Mouse (Mus musculus) forebrain, postnatal 0 days (tissue): ENCODE measurements at regions not wholly inside any gene's neighbourhood (a gene's known extent, or its start where the extent isn't known, plus 50 kb on each side); places are given as distances from the start of the nearest gene placed in this dataset.

ENCODE experiments used
- ATAC-seq: fragments of 200-750 bp; cut with Nextera tagmentation; 2 replicates; pipeline ENCODE4 v1.8.0; 2017; ENCODE audit warnings: mild to moderate bottlenecking, moderate library complexity
- DNase-seq: peaks from one replicate; pipeline ENCODE4 v3.0.0-alpha.2; 2015
- H3K27ac ChIP-seq: fragments of 300-500 bp; sonication (generic); 2 replicates; pipeline ENCODE4 v1.5.1; 2014; ENCODE audit warnings: low read depth, mild to moderate bottlenecking, antibody characterized with exemption, low read length, moderate library complexity, mixed read lengths
- H3K27me3 ChIP-seq: fragments of 300-500 bp; sonication (generic); 2 replicates; pipeline ENCODE4 v1.6.1; 2014; ENCODE audit warnings: mild to moderate bottlenecking, low read length, mixed read lengths; ENCODE audit not compliant: insufficient read depth
- H3K36me3 ChIP-seq: fragments of 300-500 bp; sonication (generic); 2 replicates; pipeline ENCODE4 v1.6.1; 2014; ENCODE audit warnings: mild to moderate bottlenecking, moderate library complexity; ENCODE audit not compliant: insufficient read depth
- H3K4me1 ChIP-seq: fragments of 300-500 bp; sonication (generic); 2 replicates; pipeline ENCODE4 v1.6.1; 2014; ENCODE audit warnings: antibody characterized with exemption; ENCODE audit not compliant: insufficient read depth
- H3K4me2 ChIP-seq: fragments of 300-500 bp; sonication (generic); 2 replicates; pipeline ENCODE4 v1.6.1; 2014; ENCODE audit warnings: low read depth, mild to moderate bottlenecking, moderate library complexity
- H3K4me3 ChIP-seq: fragments of 300-500 bp; sonication (generic); 2 replicates; pipeline ENCODE4 v1.5.1; 2014; ENCODE audit warnings: low read depth, low read length, mixed read lengths
- H3K9ac ChIP-seq: fragments of 300-500 bp; sonication (generic); 2 replicates; pipeline ENCODE4 v1.6.1; 2014; ENCODE audit warnings: mild to moderate bottlenecking
- H3K9me3 ChIP-seq: fragments of 300-500 bp; sonication (generic); 2 replicates; pipeline ENCODE4 v1.6.1; 2016; ENCODE audit warnings: low read length
- CTCF ChIP-seq: sonication (generic); IDR thresholded peaks from 2 replicates; pipeline ENCODE4 v1.5.1; 2016; ENCODE audit warnings: antibody characterized with exemption, control low read depth, low read depth
- WGBS: fragments of 180-500 bp; shearing (Covaris S2); extraction: QIAGEN DNeasy Blood & Tissue Kit; methylation state at CpG from one replicate; pipeline ENCODE4 v1.1.7; 2014; 5-methylcytosine and 5-hydroxymethylcytosine counted together
- microRNA-seq, 2 experiments: library from miRNA; unstranded; fragments of <30 nt; microRNA quantifications; one replicate each; pipeline ENCODE4; 2016

GRCm38 (mm10) chr5:50126594-50126993 lies 67.8 kb upstream of the Adgra3 start:
- Histone ChIP-seq H3K27me3 (no peaks in the 10 kb centered on the region), H3K4me2 (no peak overlapping the region), H3K9me3 (no peaks in the 10 kb centered on the region), H3K36me3 (no peaks in the 10 kb centered on the region), H3K4me1 (no peaks in the 10 kb centered on the region), H3K4me3 (no peak overlapping the region), H3K9ac (no peak overlapping the region), H3K27ac (no peak overlapping the region)
- WGBS = 75% methylated on average over 2 of the region's 2 CpGs
- no peak for DNase-seq
- no peak for TF ChIP-seq CTCF
- ATAC-seq = no peak

DNA sequence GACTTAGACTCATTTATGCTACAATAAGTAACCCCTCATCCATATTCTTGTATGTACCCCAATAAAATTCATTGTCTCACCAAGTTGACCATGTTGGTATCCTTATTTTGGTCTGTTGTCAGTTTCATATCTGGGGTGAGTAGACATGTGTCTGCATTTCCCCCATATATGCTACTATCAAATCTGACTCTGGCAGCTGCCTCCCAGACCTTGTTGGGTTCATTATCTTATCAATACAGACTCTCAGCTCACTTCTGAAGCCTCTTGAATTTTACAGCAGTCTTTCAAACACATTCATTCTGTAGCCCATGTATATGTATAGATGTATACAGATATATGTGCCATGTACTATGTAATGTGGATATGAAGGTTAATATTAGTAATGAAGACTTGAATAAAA lies 67.4 kb upstream of the Adgra3 start:
- no peaks in the 10 kb centered on the region for H3K27me3 ChIP-seq
- H3K4me1 ChIP-seq = no peaks in the 10 kb centered on the region
- no peak for TF ChIP-seq CTCF
- H3K9ac ChIP-seq = no peak overlapping the region
- H3K4me3 ChIP-seq = no peak overlapping the region
- H3K4me2 ChIP-seq = no peak overlapping the region
- no peak overlapping the region for H3K27ac ChIP-seq
- no peaks in the 10 kb centered on the region for H3K9me3 ChIP-seq
- no peaks in the 10 kb centered on the region for H3K36me3 ChIP-seq
- ATAC-seq = no peak
- no peak for DNase-seq

DNA sequence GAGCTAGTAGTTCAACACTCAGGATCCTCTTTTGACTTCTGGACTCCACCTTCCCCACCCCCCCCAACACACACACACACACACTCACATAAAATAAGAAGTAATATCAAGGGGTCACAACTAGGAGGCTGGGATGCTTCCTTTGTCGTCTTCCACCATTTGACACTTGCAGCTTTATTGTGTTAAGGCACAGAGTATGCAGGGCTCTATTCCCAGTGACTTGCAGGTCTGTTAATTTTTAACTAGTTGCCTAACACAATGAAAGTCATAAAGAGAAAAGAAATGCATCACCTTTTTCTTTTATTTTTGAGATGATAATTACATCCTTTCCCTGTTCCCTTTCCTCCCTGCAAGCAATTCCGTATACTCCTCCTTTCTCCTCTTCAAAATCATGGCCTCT lies 66.9 kb upstream of the Adgra3 start:
- H3K9me3 ChIP-seq = no peaks in the 10 kb centered on the region
- no peak overlapping the region for H3K27ac ChIP-seq
- H3K36me3 ChIP-seq = no peaks in the 10 kb centered on the region
- H3K4me3 ChIP-seq = no peak overlapping the region
- H3K27me3 ChIP-seq = no peaks in the 10 kb centered on the region
- DNase-seq (no peak), ATAC-seq (no peak)
- H3K9ac ChIP-seq = no peak overlapping the region
- H3K4me1 ChIP-seq = no peaks in the 10 kb centered on the region
- TF ChIP-seq CTCF = no peak
- 86% methylated on average over 2 of the region's 2 CpGs for WGBS
- no peak overlapping the region for H3K4me2 ChIP-seq

- Histone ChIP-seq H3K9ac (no peak overlapping the region), H3K4me1 (no peaks in the 10 kb centered on the region), H3K27me3 (no peaks in the 10 kb centered on the region), H3K9me3 (no peaks in the 10 kb centered on the region), H3K36me3 (no peaks in the 10 kb centered on the region), H3K27ac (no peak overlapping the region), H3K4me2 (no peak overlapping the region), H3K4me3 (no peak overlapping the region)
- TF ChIP-seq CTCF = no peak
- DNase-seq = no peak
- 5% methylated on average over 1 of the region's 1 CpGs for whole genome bisulfite sequencing
- no peak for ATAC-seq
Observed at GRCm38 (mm10) chr5:50122829-50123241, 64.0 kb upstream of the Adgra3 start.

- no peaks in the 10 kb centered on the region for H3K4me1 ChIP-seq
- no peak overlapping the region for H3K9ac ChIP-seq
- 58% methylated on average over 1 of the region's 1 CpGs for WGBS
- H3K4me3 ChIP-seq = no peak overlapping the region
- no peak overlapping the region for H3K4me2 ChIP-seq
- no peaks in the 10 kb centered on the region for H3K27me3 ChIP-seq
- H3K9me3 ChIP-seq = no peaks in the 10 kb centered on the region
- H3K27ac ChIP-seq = no peak overlapping the region
- no peak for DNase-seq
- no peak for ATAC-seq
- H3K36me3 ChIP-seq = no peaks in the 10 kb centered on the region
- TF ChIP-seq CTCF = no peak
Observed at GRCm38 (mm10) chr5:50119860-50120259, 61.1 kb upstream of the Adgra3 start.

Small RNA genes in the stretch of these regions (microRNA-seq; reads per million reads assigned to microRNA genes)
- gene Mir8117 = 0 reads per million in 2 experiments
